Mouse (Mus musculus) A20 (cell line): ENCODE results near the gene Cnot3.
"Not testable (repeated sequence)": the region's sequence is repeated elsewhere in the genome, so short reads cannot be mapped to it uniquely, and the experiment has no call there.

Experiments used
- DNase-seq: peaks from one replicate; pipeline ENCODE4 v3.0.0-alpha.2; 2011; ENCODE audit warnings: low read depth, low spot score

Gene Cnot3

GRCm38 (mm10) chr7:3646641-3647040, 1.6 kb downstream of the Cnot3 start:
- DNase-seq, result no peak

GRCm38 (mm10) chr7:3656966-3657365, 11.9 kb downstream of the Cnot3 start:
- no peak for DNase-seq

GRCm38 (mm10) chr7:3658578-3658977, 13.5 kb downstream of the Cnot3 start:
- DNase-seq, result no peak

GRCm38 (mm10) chr7:3664524-3665214, 19.6 kb downstream of the Cnot3 start:
- no peak for DNase-seq

GRCm38 (mm10) chr7:3665215-3666114, 20.4 kb downstream of the Cnot3 start, which contains the start of gene Leng1:
Gene Leng1 (minus strand): TSS chr7:3665840.
- peak; percentile 97 for DNase-seq

GRCm38 (mm10) chr7:3666921-3667391, 21.9 kb downstream of the Cnot3 start:
- no peak for DNase-seq

GRCm38 (mm10) chr7:3674507-3675227, 29.6 kb downstream of the Cnot3 start:
- DNase-seq, result peak; percentile 74

GRCm38 (mm10) chr7:3675228-3675548, 30.1 kb downstream of the Cnot3 start:
- DNase-seq, result no peak

GRCm38 (mm10) chr7:3676371-3676770, 31.3 kb downstream of the Cnot3 start:
- no peak for DNase-seq

- no peak for DNase-seq
These were observed 32.3 kb downstream of the Cnot3 start, which contains the start of gene Tmc4 for GRCm38 (mm10) chr7:3677342-3677741. Gene Tmc4 (minus strand): TSS chr7:3677553.

GRCm38 (mm10) chr7:3683908-3684550, 39.0 kb downstream of the Cnot3 start:
- no peak for DNase-seq

GRCm38 (mm10) chr7:3684698-3685097, 39.6 kb downstream of the Cnot3 start:
- DNase-seq, result no peak

GRCm38 (mm10) chr7:3685400-3686187, 40.5 kb downstream of the Cnot3 start:
- DNase-seq, result no peak

GRCm38 (mm10) chr7:3691919-3692318, 46.9 kb downstream of the Cnot3 start:
- no peak for DNase-seq

GRCm38 (mm10) chr7:3692382-3692986, 47.4 kb downstream of the Cnot3 start, which contains the start of gene Tsen34:
Gene Tsen34 (plus strand): TSS chr7:3692863.
- DNase-seq, result no peak

- peak; percentile 99 for DNase-seq
These were observed 48.1 kb downstream of the Cnot3 start, which contains the start of gene Mboat7 for GRCm38 (mm10) chr7:3692987-3693808. Gene Mboat7 (minus strand): TSS chr7:3693523.

GRCm38 (mm10) chr7:3693809-3694075, 48.7 kb downstream of the Cnot3 start:
- no peak for DNase-seq

GRCm38 (mm10) chr7:3694076-3694948, 49.2 kb downstream of the Cnot3 start:
- DNase-seq, result peak; percentile 95

- not testable (repeated sequence) for DNase-seq
These were observed 49.9 kb downstream of the Cnot3 start for GRCm38 (mm10) chr7:3694949-3695305.
